Mouse (Mus musculus) liver, embryonic 14.5 days (tissue): ENCODE data around the gene Jam3.

Experiments used
- CTCF ChIP-seq: IDR thresholded peaks from 2 replicates; pipeline ENCODE4 v1.5.1; 2016; ENCODE audit warnings: antibody characterized with exemption, low read depth, control low read depth
- EP300 ChIP-seq: IDR thresholded peaks from 2 replicates; pipeline ENCODE4 v1.6.1; 2016; ENCODE audit warnings: antibody characterized with exemption, low read depth

DNA sequence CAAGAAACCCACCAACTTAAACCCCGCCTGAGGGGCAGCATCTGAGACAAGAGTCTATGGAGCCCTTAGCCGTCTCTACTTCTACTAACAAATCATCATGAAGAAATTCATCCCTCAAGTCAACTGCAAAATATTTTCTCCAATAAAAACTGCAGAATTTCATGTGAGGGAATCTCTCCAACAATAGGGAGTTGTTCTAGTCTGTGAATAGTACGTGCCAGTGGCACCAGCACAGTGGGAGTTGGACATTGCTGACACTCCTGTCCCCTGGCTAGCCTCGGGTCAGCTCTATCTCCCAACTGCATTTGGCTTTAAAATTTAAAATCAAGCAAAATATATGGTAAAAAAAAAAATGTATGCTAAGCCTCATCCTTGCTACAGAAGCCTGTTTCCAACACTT lies 1.4 kb downstream of the Jam3 start:
- TF ChIP-seq CTCF: no peak
- TF ChIP-seq EP300: no peak
